Mouse (Mus musculus): ENCODE results near the gene Nmt1. TPM values are rescaled to one million over a fixed set of nuclear protein-coding genes. Genes with fewer than 3 reads are reported as not detected.
A peak's percentile ranks its signal among the peaks of the same experiment; 100 is the strongest.

The Nmt1 gene
- total and polyA plus RNA-seq, 3 experiments: 9.2 to 83.8 (median 51.2) TPM

- Histone ChIP-seq H3K9me3 (replicated peaks) (no peaks in the 10 kb centered on the region), H3K4me3 (ENCODE audit: low read depth, low read length) (no peak overlapping the region), H3K4me1 (ENCODE audit: insufficient read depth, low read depth, low read length) (peaks cover 18% of the 10 kb centered on the region), H3K36me3 (replicated peaks) (no peaks in the 10 kb centered on the region), H3K27me3 (ENCODE audit: insufficient read depth, low read length) (peaks cover 34% of the 10 kb centered on the region)
- ATAC-seq (ENCODE audit: extremely low read depth, insufficient number of reproducible peaks, low FRiP score, poor library complexity, severe bottlenecking) (no peak), DNase-seq (ENCODE audit: low spot score) (no peak)
- TF ChIP-seq GATA2 (IDR thresholded peaks at IDR 0.05; ENCODE audit: borderline replicate concordance, low read depth, low read length): no peak
- peak; percentile 20; the same call in 1 of the 2 replicates for TF ChIP-seq TAL1 (conservative IDR thresholded peaks at IDR 0.05; ENCODE audit: low read depth, low read length)
Observed at GRCm38 (mm10) chr11:103093306-103093705, 65.3 kb downstream of the Nmt1 start.

DNA sequence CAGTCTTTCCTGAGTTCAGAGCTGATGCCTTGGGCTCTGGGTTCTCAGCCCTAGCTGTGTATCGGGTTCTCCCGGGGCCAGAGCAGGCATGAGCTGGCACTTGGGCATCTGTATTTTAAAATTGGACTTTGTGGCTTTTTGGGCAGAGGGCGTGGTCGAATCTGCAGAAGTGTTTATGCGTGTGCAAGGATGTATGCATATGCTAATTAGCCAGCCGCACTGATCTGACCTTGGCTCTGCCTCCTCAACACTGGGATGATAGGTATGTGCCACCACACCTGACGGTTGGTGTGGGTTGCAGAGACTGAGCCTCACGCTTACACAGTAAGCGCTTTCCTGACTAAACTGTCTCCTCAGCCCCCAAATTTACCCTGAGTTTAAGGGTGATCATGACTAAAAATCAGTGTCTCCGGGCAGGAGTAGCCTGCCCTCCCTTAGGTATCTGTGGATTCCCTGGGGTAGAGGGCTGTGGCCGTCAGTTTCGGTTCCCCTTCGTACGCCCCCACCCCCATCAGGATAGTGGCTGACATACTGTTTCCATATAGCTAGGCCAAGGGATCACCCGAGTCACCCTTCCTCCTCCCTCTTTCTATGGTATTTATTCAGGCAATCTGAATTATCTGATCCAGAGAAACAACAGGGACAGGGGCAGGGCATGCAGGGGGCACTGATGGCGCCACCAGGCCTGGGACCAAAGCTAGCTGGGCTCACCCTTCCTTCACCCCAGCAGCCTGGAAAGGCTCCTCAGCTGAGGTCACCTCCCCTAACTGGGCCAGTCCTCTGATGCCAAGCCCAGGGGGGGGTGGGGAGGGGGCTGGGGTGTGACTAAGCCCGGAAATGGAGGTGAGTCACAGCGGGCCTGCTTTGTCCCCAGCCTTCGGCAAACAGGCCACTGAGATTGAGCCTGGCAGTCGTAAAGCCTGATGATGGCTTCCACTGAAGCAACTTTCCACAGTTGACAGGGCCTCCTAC is 66.2 kb downstream of the Nmt1 start:
- Histone ChIP-seq H3K36me3 (replicated peaks) (no peaks in the 10 kb centered on the region), H3K4me3 (ENCODE audit: low read depth, low read length) (no peak overlapping the region), H3K4me1 (ENCODE audit: insufficient read depth, low read depth, low read length) (peaks cover 18% of the 10 kb centered on the region), H3K27me3 (ENCODE audit: insufficient read depth, low read length) (peaks cover 42% of the 10 kb centered on the region), H3K9me3 (replicated peaks) (no peaks in the 10 kb centered on the region)
- ATAC-seq (ENCODE audit: extremely low read depth, insufficient number of reproducible peaks, low FRiP score, poor library complexity, severe bottlenecking) (no peak), DNase-seq (ENCODE audit: low spot score) (no peak)
- TF ChIP-seq CTCF (IDR thresholded peaks at IDR 0.05; ENCODE audit: low read depth, low read length) (no peak), GATA2 (IDR thresholded peaks at IDR 0.05; ENCODE audit: borderline replicate concordance, low read depth, low read length) (no peak), TAL1 (conservative IDR thresholded peaks at IDR 0.05; ENCODE audit: low read depth, low read length) (no peak), POLR2AphosphoS5 (IDR thresholded peaks at IDR 0.05; ENCODE audit: insufficient replicate concordance, low read depth, low read length) (no peak), GATA1 (IDR thresholded peaks at IDR 0.05; ENCODE audit: borderline replicate concordance, low read length) (no peak)

GRCm38 (mm10) chr11:103095107-103095670 is 67.2 kb downstream of the Nmt1 start:
- Histone ChIP-seq H3K4me1 (ENCODE audit: insufficient read depth, low read depth, low read length) (peaks cover 18% of the 10 kb centered on the region), H3K4me3 (ENCODE audit: low read depth, low read length) (no peak overlapping the region), H3K9me3 (replicated peaks) (no peaks in the 10 kb centered on the region), H3K27me3 (ENCODE audit: insufficient read depth, low read length) (peaks cover 53% of the 10 kb centered on the region), H3K36me3 (replicated peaks) (no peaks in the 10 kb centered on the region)
- TF ChIP-seq GATA2 (IDR thresholded peaks at IDR 0.05; ENCODE audit: borderline replicate concordance, low read depth, low read length): no peak
- no peak for TF ChIP-seq POLR2AphosphoS5 (IDR thresholded peaks at IDR 0.05; ENCODE audit: insufficient replicate concordance, low read depth, low read length)
- TF ChIP-seq TAL1 (conservative IDR thresholded peaks at IDR 0.05; ENCODE audit: low read depth, low read length): no peak
- no peak for TF ChIP-seq CTCF (IDR thresholded peaks at IDR 0.05; ENCODE audit: low read depth, low read length)
- no peak for TF ChIP-seq GATA1 (IDR thresholded peaks at IDR 0.05; ENCODE audit: borderline replicate concordance, low read length)
- ATAC-seq (ENCODE audit: extremely low read depth, insufficient number of reproducible peaks, low FRiP score, poor library complexity, severe bottlenecking) (no peak), DNase-seq (ENCODE audit: low spot score) (no peak)

DNA sequence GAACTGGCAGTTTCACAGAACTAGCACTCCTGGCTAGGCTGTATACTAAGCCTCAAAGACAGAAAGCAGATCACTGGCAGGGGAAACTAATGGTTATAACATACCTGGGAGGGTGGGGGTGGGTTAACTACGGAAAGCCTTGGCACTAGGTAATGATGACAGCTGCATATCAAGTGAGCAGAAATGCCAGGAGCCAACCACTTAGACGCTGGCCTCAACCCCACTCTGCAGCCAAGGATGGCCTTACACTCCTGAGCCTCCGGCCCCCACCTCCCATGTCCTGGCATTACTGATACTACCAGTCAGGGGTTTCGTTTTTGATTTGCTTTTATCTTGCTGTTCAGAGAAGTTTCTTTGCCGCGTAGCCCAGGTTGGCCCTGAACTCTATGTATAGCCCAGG is 67.8 kb downstream of the Nmt1 start:
- H3K36me3 ChIP-seq (replicated peaks): no peaks in the 10 kb centered on the region
- ATAC-seq (ENCODE audit: extremely low read depth, insufficient number of reproducible peaks, low FRiP score, poor library complexity, severe bottlenecking) (no peak), DNase-seq (ENCODE audit: low spot score) (no peak)
- TF ChIP-seq TAL1 (conservative IDR thresholded peaks at IDR 0.05; ENCODE audit: low read depth, low read length): no peak
- no peak for TF ChIP-seq GATA1 (IDR thresholded peaks at IDR 0.05; ENCODE audit: borderline replicate concordance, low read length)
- no peak for TF ChIP-seq CTCF (IDR thresholded peaks at IDR 0.05; ENCODE audit: low read depth, low read length)
- no peak for TF ChIP-seq POLR2AphosphoS5 (IDR thresholded peaks at IDR 0.05; ENCODE audit: insufficient replicate concordance, low read depth, low read length)
- TF ChIP-seq GATA2 (IDR thresholded peaks at IDR 0.05; ENCODE audit: borderline replicate concordance, low read depth, low read length): no peak
- no peak overlapping the region for H3K4me3 ChIP-seq (ENCODE audit: low read depth, low read length)
- peaks cover 18% of the 10 kb centered on the region for H3K4me1 ChIP-seq (ENCODE audit: insufficient read depth, low read depth, low read length)
- H3K27me3 ChIP-seq (ENCODE audit: insufficient read depth, low read length): peaks cover 59% of the 10 kb centered on the region
- no peaks in the 10 kb centered on the region for H3K9me3 ChIP-seq (replicated peaks)

GRCm38 (mm10) chr11:103096979-103097894 is 69.2 kb downstream of the Nmt1 start:
- ATAC-seq (ENCODE audit: extremely low read depth, insufficient number of reproducible peaks, low FRiP score, poor library complexity, severe bottlenecking): no peak
- Histone ChIP-seq H3K36me3 (replicated peaks) (no peaks in the 10 kb centered on the region), H3K4me3 (ENCODE audit: low read depth, low read length) (no peak overlapping the region), H3K4me1 (ENCODE audit: insufficient read depth, low read depth, low read length) (peaks cover 25% of the 10 kb centered on the region), H3K27me3 (ENCODE audit: insufficient read depth, low read length) (peaks cover 73% of the 10 kb centered on the region), H3K9me3 (replicated peaks) (peaks cover 5% of the 10 kb centered on the region; the same call in 1 of the 2 replicates)
- no peak for DNase-seq (ENCODE audit: low spot score)
- no peak for TF ChIP-seq POLR2AphosphoS5 (IDR thresholded peaks at IDR 0.05; ENCODE audit: insufficient replicate concordance, low read depth, low read length)
- no peak for TF ChIP-seq GATA2 (IDR thresholded peaks at IDR 0.05; ENCODE audit: borderline replicate concordance, low read depth, low read length)
- TF ChIP-seq GATA1 (IDR thresholded peaks at IDR 0.05; ENCODE audit: borderline replicate concordance, low read length): no peak
- no peak for TF ChIP-seq CTCF (IDR thresholded peaks at IDR 0.05; ENCODE audit: low read depth, low read length)
- TF ChIP-seq TAL1 (conservative IDR thresholded peaks at IDR 0.05; ENCODE audit: low read depth, low read length): no peak

Measured in G1E (cell line).